Mouse (Mus musculus) kidney, postnatal 14 days (tissue): ENCODE measurements at regions not wholly inside any gene's neighbourhood (a gene's known extent, or its start where the extent isn't known, plus 50 kb on each side); places are given as distances from the start of the nearest gene placed in this dataset.

Experiments used
- DNase-seq: peaks from one replicate; pipeline ENCODE4 v3.0.0; 2022; ENCODE audit warnings: mixed read lengths

GRCm38 (mm10) chr6:97741427-97741826 lies 65.4 kb upstream of the Mitf start:
- no peak for DNase-seq

- no peak for DNase-seq
Measured at GRCm38 (mm10) chr6:97740851-97741201, 66.0 kb upstream of the Mitf start.

DNA sequence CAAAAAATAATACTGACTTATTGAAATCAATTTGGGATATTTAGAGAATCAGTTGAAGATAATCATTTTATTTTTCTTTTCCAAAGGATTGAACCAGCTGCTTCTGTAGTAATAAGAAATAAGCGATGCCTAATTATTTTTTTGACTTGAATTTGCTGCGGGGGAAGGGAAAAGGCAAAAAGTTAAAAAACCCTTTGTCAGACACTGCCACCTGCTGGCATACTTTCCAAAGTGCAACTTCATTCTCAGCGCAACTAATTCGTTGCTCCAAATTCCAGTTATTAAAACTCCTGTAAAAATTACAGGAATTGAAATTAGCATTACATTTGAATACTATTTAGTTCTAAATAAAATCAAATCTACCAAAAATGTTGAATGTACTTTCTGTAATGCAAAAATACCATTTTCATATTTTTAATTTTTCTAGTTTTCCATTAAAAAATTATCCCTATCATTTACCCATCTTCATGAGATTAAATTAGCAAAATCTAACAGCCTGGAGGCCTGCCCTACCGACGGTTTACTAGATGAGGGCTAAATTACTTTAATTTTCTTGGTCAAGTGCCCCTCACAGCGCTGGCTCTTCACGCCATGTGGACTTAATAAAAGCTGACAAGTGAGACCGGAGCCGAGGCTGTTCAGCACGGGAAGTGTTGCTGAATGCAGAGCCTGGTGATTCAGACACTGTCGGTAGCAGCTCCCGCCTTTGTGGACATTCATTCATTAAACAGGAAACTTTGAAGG lies 66.6 kb upstream of the Mitf start:
- peak; percentile 56 for DNase-seq

DNA sequence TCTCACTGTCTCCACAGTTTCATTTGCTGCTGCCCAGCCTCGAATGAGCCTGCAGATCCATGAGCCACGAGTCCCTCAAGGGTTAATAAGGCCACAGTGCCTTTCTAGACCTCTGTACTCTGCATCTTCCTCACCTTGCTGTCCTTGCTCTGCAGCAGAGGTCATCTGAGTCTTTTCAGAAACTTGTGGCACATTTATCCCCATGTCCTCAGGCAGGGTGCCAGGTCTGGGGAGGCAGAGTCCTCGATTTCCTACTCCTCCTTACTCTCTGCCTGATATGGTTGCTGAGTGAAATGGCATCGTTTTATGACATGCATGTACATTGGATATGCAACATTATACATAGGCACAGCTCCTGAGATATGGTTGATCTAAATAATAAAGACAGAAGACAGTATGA lies 68.0 kb upstream of the Mitf start:
- DNase-seq, result no peak

- no peak for DNase-seq
Measured at GRCm38 (mm10) chr6:97730835-97731234, 76.0 kb upstream of the Mitf start.

GRCm38 (mm10) chr6:97718184-97718910 lies 88.5 kb upstream of the Mitf start:
- DNase-seq, result no peak

DNA sequence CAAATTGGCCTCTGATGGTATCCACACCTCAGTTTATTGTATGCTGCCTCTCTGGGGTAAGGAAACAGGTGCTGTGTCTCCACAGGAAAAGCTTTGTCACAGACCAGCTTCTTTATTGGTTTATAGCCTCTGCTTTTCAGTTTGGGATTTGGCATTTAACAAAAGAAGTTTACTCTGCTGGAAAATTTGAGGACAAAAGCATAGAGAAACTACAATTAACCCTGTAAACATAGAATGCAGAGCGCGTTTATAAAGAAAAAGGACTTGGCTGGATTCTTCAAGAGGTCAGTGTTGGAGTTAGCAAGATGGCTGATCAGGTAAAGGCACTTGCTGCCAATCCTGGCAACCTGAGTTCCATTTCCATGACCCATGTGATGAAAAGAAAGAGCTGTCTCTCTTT lies 90.1 kb upstream of the Frmd4b start:
- no peak for DNase-seq

GRCm38 (mm10) chr6:97704361-97704760 lies 87.0 kb upstream of the Frmd4b start:
- DNase-seq, result no peak

DNA sequence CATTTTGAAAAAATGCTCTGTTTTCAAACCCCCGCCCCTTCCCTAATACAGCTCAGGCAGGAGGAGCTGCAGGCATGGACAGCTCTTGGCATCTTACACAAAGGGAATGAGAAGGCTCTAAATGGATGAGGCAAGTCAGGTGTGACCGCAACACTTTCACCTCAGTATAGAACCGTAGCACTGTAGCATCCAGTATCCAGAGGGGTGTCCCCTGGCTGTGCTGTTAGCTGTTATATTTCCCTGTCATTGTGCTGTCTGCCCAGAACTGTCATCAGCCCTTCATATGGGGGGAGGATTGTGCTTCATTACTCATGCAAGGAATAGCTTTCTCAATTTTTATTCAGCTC lies 82.4 kb upstream of the Frmd4b start:
- DNase-seq, result no peak

DNA sequence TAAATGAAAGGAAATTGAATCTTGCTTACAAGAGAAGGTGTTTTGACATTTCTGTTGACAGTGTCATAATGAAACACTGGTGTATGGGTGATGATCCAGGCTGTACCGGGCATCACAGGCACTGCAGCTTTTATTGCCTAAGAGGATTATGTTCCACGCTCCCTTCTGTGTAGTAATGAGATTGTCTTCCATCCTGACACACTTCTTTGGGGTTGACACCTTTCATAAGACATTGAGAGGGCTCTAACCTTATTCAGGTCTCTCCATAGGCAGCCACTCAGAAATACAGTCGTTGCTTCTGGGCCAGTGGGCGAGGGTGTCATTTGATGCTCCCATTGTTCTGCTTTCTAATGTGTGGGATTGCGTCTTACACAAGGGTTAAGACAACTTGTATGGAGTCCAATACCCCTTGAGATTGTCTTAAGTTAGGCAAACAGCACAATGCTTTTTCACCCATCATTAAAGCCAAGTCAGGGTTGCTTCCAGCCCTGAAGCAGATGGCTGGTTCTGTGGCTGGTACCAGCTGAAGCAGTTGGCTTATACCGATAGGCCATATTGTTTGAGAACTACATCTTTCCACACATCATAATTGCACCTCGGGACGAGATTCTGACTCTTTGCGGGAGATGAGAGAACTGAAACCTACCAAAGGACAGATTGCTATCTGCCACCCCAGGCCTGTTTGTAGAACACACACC lies 81.9 kb upstream of the Frmd4b start:
- DNase-seq, result no peak

DNA sequence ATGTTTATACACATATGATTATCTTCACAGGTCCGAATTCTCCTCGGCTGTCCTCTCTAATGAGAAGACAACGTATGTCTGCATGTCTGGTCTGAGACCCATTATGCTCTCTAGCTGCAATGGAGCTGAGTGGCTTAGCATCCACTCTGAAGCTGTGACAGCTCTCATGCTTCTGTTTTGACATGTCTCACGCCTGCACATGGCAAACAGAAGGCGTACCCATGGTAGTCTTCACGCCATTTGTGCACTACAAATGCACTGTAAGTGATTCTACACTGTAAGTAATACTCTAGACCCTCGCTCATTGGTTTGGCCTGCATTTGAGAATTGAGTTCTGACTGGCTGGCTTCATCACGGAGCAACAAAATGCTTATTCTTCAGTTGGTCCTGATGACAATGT lies 75.9 kb upstream of the Frmd4b start:
- DNase-seq, result no peak

DNA sequence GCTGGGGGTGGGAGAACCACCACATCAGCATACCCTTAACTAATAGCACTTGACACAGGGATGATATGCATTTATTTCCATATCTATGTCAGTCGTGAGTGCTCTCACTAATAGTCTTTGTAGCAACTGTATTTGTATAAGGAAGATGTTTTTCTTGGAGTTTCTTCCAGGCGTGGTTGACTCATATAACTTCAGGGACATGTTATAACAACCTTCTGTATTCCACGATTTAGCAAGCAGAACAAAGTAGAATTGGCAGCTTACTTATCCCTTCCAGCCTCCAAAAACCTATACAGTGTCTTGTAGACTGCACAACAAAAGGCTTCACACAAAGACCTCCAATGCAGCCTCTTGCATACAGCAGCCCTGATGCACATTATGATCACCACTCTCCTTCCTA lies 73.8 kb upstream of the Frmd4b start:
- no peak for DNase-seq

DNA sequence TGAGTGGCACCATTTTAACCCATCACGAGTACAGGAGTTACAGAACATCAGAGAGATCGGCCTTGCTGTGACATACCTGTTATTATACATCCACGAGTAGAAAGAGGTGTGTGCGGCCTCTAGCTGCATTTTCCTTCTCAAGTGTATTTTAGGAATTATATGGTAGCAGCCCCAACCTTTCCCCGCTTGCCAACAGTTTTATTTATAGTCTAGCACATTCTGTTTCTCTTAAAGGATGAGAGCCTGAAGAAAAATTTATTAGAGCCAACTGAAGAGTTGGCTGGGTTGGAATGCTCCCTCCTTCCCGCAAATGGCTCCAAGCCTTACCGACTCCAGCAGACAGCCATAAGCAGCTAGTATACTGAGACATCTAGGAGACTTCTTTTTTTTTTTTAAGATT lies 67.0 kb upstream of the Frmd4b start:
- DNase-seq, result no peak

GRCm38 (mm10) chr6:97682213-97682612 lies 64.9 kb upstream of the Frmd4b start:
- no peak for DNase-seq

- DNase-seq, result no peak
Measured at GRCm38 (mm10) chr6:97675181-97675756, 57.9 kb upstream of the Frmd4b start.

- no peak for DNase-seq
Measured at GRCm38 (mm10) chr6:97666818-97667629, 49.7 kb upstream of the Frmd4b start.
